Mouse (Mus musculus) lung, postnatal 25 days (tissue): ENCODE measurements at regions not wholly inside any gene's neighbourhood (a gene's known extent, or its start where the extent isn't known, plus 50 kb on each side); places are given as distances from the start of the nearest gene placed in this dataset.

ENCODE experiments used
- DNase-seq: peaks from one replicate; pipeline ENCODE4 v3.0.0; 2022; ENCODE audit warnings: low spot score

DNA sequence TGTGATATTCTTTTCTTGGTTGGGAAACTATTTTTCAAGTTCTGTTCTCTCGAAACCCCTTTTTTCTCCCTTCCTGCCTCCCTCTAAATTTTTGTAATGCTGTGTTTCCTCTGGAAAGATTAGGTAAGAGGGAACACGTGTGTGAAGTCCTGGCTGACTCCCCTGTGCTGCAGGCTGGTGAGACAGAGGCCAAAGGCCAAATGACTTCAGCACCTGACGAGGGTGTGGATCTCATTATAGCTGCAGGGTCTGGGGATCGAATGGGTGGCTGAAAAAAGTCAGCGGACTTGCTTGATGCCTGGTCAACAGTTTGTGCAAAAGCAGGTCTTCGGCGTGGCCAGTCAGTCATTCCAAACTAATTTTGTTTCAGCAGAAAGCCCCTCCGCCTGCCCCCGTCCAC lies 159.1 kb downstream of the En1 start:
- no peak for DNase-seq

DNA sequence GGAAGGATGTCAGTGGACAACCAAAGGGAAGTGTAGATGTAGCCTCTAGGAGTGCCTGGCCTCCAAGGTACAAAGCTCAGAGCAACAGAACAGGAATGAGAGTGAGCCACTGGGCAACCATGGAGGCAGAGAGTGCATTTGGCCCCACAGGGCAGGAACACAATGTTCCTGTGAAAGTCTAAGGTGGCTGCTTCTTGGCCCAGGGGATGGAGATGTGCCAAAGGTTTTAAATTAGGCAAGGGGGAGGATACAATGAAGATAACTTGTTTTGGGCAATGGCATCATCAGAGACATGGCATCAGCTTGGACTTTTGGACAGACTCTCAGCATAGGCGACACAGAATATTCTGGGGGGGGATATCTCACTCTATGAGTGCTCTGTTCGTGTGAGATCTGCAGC lies 160.3 kb downstream of the En1 start:
- DNase-seq, result no peak

DNA sequence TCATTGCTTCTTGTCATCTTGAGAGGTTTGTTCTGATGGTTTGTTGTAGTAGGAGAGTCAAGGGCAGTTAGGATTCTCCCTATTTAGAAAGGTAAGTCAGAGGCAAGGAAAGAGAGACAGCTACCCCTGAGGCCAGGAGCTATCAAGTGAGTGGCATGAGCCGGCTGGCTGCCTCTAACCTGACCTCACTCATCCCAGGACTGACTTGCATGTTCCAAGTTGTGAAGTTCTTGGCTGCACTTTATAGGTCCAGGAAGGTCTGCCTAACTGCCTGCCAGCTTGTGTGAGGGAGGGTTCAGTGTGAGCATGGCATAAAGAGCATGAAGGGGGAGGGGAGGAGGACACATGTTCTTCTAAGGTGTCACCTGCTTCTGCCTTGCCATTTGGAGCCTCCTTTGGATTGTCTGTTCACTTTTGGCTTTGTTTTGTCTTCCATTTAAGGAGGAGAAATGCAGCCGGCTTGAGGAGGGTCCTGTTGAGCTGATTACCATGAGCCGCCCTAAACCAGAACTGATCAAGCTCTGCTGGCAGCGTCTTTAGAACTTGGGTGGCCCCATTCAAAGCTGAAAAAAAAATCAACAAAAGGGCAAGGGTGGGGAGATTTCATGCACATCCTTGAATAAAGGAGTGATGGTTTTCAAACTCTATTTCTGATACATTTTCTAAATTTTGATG lies 160.8 kb downstream of the En1 start:
- DNase-seq, result no peak

DNA sequence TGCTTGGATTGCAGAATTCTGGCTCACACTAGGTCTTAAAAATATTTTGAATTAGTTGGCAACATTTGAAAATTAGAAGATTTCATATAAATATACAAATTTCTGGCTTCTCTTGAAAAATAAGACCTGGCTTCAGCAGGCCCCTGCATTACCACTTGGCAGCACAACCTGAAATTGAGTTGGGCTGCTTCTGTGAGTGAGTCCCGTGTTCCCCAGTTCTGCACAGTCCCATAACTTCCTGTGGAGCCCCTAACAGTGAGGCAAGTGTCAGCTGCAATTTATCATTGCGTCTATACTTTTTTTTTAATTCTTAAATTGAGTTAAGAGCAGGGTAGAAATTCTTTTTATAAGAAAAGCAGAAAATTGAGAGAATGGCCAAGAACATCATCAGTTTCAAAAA lies 164.8 kb downstream of the En1 start:
- DNase-seq, result no peak

DNA sequence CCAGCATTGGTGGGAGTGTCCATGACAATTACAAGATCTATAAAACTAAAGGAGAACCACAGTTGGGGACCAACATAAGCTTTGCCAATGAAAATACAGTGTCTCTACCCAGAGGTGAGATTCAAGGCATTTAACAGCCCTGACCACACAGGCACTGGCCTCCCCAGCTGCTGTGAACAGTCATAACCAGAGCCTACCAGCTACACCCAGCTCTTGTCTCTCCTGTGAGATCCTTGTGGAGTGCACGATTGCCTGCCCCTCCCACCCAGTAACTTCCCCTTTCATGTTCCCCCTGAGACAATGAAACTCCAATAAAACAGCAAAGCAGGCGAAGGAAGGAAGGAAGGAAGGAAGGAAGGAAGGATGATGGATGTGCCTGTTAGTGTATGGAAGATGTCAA lies 169.1 kb downstream of the En1 start:
- no peak for DNase-seq

DNA sequence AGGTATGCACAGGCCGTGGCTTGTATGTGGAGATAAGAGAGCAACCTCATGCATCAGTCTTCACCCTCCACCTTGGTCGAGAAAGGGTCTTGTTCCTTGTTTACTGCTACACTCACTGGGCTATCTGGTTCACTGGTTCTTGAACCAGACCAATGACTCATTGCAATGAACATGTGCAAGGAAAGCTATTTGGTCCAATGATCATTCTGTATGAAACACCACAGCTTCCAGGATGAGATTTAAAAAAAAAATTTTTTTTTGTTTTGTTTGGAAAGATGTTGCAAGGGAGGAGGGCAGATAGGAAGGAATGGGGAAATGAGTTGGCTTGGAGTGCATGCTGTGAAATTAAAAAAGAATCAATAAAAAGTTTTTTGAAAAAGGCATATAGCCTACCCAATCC lies 174.7 kb downstream of the En1 start:
- DNase-seq, result no peak

DNA sequence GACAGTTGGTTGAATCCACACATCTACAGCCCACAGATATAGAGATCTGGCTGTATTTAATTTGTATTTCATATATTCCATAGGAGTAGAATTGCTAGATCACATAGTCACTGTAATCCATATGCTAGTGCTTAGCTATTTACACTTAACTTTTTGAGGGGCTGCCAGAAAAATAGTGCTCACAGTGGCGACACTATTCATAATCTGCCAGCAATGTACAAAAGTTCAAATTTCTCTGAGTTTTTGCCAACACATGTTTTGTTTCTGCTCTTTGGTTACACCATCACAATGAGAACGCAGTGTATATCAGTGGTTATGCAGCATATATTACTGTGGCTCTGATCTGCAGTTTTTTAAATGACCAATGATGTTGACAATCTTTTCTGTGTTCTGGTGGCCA lies 175.2 kb downstream of the En1 start:
- no peak for DNase-seq

DNA sequence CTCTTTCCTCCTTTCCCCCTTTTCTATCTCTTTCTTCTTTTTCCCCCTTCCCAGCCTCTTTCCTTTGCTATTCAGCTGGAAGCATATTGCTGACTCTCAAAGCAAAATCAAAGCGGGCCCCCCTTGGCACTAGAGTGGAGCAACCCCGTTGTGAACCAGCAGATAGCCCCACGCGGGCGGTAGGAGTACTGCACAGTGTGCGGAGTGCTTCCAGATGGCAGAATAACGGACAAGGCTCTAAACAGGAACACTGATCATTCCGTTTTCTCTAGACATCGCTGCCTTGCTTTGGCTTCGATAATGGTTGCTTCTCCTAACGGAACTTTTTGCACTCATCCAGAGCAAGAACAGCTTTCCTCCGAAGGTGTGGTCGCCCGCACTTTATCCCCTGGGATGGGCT lies 193.0 kb downstream of the En1 start:
- no peak for DNase-seq

DNA sequence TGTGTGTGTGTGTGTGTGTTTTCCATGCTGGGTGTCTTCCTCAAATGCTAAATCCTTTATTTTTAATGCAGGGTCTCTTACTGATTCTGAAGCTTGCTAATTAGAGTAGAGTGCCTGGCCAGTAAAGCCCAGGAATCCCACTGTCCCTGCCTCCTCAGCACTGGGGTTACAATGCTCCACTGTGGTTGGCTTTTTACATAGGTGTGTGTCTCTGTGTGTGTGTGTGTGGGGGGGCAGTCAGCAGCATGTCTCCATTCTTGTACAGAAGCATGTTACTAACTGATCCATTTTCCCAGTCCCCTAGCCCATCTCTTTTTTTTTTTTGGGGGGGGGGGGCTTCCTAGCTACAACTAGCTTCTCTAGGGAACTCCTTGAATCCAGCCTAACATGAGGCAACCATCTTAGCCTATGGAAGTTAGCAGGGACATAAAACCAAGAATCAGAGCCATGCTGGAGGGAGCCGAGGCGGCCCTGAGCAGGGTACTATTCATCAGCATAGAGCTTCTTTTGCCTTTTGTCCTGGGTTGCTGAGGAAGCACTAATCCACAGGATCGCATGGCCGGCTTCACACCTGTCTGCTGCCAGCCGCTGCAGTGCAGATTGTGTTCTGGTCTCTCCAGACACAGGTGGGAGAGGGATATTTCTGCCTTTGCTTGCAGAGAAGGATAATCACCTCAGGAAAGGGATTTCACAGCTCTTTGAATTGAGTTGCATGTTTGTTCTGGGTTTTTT lies 199.2 kb downstream of the En1 start:
- no peak for DNase-seq

DNA sequence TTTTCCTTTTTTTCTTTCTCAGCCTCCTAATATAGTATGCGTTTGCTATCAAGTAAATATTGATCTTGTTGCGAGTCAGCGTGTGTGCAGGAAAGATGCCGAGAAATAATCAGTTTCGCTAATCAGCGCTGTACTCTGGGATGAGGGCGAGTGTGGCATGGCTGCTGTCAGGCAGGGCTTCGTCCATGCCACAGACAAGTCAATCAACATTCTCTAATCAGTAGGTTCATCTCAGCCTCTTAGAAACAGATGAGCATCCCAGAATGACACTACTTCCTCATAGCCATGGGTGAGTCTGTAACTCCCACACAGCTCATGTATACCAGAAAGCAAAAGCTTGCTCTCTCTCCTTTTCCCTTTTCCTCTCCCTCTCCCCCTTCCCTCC lies 199.8 kb downstream of the En1 start:
- DNase-seq, result no peak

DNA sequence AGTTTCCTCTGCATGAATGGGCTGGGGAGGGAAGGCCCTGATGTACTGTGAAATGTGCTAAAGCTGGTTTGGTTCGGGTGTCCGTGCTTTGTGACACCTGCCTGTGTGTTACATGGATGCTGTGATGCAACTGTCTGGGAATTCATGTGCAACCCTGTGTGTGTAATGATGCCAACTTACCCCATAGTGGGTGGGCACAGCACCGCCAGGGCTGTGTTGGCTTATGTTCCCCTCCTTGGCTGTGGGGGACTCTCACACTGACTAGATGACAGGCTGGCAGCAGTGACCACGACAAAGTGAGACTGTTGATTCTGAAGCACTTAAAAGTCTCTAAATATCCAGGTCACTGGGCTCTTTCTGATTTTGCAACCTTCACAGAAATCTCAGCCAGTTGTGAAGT lies 212.2 kb downstream of the En1 start:
- no peak for DNase-seq

DNA sequence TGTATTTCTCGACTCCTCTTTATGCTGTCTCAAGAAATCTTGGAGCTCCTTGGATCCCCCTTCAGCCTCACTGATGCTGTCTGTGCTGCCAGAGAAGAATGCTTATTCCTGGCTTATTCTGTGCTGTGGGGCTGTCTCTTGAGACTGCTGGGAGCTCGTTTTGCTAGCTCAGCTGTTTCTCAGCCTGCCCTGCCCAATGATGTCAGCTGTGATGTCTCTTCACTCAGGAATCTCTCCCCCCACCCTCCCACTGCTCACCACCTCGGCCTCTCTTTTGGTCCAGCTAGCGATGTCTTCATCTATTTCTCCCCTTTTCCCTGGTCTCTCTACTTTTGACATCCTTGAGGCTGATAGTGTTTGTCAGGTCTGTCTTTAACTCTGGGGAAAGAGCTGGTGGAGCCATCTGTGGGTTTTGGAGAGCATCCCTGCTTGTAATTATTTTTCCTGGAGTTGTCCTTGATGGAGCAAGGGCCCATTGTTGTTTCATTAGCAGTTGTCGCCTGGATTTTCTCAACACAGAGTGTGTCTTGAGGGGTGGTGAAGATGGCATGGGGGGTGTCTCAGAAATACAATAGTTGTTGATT lies 214.1 kb downstream of the En1 start:
- DNase-seq, result no peak

DNA sequence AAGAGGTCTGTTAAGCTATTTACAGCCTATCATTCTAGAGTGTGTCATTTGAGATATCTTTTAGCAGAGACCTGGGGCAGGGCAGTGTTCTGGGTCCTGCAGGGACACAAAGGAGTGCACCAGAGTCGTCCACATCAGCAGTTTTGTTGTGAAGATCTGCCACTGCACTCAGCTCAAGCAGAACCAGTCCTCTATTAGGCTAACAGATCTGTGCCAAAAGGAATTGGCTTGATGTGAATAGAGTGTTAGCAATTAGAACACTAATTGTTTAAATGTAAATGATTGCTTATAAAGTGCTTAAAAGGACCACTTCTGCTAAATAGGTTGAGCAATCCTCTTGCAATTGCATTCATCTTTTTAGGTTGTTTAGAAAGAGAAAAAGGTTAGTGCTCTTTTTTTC lies 215.3 kb downstream of the En1 start:
- DNase-seq, result no peak

DNA sequence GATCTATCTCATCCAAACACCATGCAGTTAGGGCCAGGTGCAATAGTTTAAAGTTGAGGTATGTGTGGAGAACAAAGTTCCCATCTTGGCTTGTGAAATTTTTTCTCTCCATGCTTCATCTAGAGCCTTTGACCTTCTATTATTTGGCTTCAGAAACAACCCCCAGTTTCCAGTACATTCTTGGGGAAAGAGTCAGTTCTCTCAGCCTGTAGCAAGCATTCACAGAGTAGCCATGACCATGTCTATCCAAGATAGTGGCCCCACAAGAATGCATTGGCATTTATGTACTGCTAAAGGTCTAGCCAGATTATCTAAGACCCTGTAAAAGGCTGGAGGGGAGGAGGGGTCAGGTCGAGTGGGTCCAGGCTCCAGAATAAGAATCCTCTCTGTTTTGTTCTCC lies 229.8 kb downstream of the En1 start:
- DNase-seq, result no peak

DNA sequence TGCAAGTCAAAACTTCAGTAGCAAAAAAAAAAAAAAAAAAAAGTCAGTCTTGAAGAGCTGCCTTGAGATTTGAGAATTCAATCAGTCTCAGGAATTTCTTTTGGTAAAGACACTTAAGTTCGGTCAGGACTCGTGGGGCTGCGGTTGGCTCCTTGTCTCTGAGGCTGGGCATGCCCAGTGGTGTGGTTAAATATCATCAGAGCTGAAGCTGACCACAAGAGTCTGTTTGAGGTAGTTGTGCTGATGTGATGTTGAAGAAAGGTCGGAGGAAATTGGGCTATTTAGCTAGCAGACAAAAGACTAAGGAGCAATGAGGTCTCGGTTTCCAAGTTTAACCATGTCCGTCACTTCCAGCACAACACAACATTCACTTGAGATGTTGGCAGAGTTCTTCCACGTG lies 240.4 kb downstream of the En1 start:
- no peak for DNase-seq

DNA sequence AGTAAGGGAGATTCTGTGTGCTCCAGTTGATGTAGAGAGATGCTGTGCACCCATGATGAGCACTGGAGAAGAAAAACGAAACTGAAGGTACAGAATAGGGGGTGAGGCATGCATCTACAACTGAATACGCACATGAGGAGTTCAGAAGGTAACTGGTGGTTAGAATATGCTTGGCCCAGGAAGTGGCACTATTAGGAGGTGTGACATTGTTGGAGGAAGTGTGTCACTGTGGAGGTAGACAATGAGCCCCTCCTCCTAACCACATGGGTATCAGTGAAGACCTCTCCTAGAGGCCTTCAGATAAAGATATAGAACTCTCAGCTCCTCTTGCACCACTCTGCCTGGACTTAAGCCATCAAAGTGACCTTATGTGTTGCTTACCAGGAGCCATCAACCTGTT lies 243.9 kb downstream of the En1 start:
- DNase-seq, result no peak

DNA sequence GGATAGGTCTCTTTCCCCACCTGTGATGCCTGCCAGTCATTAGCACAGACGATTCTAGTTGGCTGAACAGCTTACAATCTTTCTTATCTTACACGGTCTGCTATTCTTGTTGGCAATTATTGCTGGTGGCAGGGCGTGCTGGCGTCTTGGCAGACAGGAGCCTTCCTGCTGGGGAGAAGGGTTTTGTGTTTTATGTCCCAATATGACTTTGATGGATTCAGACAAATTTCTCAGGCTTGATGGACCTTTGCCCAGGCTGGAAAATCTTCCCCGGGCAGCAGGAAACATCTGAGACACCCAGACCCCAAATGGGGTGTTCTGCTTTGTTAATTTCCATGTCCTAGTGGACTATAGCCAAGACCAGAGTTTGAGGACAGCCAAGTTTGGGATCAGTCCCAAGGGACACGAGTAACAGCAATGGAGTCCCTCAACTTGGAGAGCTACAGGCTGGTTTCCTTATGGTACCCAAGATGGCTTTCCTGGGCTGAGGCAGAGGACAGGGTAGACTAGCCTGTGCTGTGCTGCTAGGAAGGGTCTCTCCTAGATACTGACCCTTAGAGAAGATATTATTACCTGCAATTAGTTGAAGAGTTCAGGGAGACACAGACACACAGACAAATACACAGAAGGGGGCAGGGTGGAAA lies 249.8 kb downstream of the En1 start:
- DNase-seq, result no peak

DNA sequence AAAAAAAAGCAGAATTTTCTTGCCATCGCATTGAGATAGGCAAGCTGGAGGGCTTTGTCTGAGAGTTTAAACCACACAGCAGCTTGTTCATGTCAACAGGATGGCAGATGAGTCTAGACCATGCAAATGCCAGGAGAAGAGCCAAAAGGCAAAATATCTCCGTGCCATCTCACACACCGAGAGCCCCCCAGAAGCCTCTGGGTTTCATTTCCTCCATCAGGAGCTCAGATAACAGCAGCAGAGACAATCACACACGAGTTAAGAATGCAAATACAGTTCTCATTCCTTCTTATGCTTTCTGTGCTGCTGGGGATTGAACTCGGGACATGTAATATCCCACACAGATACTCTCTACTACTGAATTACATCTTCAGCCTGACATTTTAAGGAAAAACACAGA lies 255.3 kb downstream of the En1 start:
- DNase-seq, result no peak

DNA sequence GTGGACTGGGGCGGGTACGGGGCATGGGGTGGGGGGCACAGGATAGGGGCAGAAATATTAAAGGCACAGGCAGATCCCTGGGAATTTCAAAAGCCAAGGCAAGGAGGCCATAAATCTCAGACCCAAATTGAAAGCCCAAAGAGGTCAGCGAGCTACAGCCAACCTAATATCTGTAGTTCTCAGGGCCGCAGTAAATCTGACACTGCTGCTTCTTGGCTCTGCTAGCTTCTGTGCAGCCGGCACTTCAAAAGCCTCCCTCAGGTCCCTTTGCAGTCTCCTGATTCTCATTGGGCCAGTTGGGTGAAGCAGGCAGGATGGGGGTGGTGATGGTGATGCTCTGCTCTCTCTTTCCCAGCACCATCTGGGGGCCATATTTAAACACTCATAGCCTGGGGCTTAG lies 257.3 kb downstream of the En1 start:
- no peak for DNase-seq

DNA sequence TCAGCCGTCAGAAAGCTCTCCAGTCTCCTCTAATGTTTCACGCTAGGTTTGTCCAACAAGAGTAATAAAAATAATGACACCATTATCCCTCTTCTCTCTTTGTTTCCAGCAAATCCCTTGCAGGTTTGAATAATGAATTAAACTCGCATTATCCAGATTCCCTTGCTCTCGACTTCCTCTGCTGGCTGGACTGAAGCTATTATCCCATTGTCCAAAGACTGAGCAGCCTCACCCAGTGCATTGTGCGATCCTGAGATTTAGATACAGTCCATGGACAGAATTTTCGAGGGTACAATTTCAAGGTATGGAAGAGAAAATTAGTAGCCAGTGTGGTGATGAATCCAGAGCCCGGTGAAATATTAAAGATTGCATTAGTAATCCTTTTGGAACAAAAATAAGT lies 270.3 kb downstream of the En1 start:
- no peak for DNase-seq

DNA sequence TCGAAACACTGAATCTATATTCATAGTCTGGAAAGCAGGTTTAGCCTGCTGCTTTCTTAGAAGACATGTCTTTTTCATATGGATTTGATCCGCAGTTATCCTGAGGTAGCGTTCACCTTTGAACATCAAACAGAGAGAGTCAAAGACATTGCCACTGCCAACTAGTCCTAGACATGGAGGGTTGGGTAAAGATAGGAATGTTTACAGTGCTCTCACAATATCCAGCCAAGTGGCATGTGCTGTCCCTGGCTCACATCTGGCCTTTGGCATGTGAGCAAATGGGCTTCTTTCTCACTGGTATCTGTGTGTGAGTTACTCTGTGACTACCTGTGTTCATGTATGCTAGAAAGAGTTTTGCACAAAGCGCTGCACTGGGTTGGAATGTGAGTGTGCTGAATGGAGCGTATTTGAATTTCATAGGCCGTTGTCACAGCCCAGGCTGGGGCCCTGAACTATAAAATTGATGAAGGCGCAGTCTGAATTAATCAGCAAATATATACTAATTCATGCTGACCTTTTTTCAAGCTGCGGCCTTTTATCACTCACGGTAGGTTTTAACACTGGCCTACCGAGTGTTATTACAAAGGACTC lies 280.8 kb downstream of the En1 start:
- no peak for DNase-seq

DNA sequence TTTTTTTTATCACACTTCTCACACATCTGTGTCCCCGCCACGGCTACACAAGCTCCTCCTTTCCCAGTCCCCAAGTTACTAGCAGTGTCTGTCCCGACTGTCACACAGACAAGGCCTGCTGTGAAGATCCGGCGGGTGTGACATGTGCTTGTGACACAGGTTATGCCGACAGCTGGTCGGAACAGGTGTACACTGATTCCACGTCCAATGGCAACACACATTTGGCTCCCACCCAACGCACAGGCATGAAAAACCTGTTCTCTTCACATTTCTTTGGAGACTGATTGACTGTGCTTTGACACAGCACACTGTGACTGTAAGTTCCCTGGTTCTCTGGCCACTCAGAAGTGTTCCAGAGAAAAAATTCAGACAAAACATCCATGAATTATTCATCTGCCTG lies 281.4 kb downstream of the En1 start:
- DNase-seq, result no peak

DNA sequence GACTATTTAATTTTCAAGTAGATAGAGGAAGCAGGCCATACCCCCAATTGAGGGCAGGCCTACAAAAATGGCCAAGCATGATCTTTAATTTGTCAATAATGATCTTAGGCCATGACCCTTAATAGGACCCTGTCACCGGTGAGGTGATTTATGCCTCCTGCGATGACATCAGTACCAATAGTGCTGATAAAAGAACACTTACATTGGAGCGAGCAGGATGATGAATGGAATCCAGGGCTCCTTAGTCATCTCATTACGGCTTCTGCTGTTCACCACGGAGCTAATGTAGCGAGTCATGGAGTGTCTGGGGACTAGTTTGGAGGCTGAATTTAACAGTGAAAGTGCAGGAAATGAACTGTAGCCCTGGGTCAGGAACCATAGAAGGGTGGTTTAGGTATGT lies 308.6 kb downstream of the En1 start:
- DNase-seq, result no peak
